Mouse (Mus musculus): ENCODE results near the gene Abcg8.

Abcg8 gene

DNA sequence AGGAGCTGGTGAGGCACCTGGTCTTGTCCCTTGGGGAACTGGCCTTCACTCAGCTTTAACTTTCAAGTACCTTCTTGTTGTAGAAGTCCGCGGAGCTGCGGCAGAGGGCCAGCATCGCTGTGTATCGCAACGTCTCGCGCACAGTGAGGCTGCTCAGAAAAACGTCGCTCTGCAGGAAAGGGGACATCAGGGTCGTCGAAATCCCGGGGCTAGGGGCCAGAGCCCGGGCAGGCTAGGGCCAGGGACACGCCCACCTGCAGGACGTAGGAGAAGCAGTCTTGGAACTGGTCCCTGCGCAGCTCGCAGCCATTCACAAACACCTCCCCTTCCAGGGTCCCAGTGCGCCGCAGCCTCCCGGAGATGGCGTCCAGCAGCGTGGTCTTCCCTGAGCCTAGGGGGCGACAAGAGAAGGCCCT lies at the start of gene Abcg8:
Abcg8 (plus strand) TSS at position 352 of the 416 bp plus-strand sequence.
- DNase-seq, result peak; percentile 59

DNA sequence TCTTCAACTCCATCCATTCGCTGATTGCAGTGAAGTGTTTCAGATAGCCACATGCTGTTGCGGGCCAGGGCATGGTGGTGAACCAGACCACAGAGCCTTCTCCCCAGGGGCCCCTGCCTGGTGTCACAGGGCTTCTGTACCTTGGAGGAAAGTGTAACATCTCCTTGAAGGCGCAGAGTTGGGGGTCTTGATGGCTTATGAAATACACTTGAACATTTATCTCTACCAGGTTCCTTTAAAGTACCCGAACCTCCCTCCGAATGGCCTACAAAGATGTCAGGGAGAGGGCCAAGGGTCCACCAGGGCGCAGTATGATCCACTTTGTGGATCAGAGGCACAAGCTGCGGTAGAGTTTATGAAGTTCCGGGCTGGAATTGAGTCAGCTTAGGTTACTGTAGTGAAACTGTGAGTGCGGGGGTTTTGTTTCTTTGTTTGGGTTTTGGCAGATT lies 49.2 kb upstream of the Abcg8 start:
- DNase-seq, result no peak

DNA sequence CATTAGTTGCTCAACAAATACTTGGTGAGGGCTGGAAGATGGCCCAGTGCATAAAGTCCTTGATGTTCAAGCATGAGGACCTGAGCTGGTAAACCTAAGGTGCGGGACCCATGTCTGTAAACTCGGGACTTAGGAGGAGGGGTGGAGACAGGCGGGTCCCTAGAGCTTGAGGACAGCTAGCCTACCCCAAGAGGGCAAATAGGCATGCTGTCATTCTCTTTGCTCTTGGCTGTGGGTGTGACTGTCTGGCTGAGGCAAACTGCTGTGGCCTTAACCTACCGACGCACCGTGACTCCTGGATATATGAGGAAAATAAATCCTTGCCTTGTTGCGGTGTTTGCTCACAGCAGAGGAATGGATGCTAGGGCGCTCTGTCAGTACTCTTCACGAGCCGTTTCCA lies 48.4 kb upstream of the Abcg8 start:
- DNase-seq, result no peak

DNA sequence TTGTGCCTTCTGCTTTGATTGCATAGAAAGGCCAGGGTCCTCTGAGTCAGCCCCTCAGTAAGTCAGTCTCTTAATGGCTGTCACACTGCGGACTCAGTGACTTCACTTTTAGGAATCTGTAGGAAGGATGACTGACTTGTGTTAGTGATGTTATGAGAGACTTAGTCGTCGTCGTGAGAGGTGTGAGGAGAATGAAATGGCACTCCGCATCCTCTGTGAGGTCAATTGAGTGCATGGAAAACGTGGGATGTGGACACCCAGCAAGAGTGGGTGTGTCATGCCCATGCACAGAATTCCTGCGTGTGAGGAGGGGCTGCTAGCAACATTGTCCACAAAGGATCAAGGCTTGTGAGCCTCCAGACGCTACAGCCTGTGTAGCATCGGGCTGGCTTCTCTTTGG lies 47.5 kb upstream of the Abcg8 start:
- DNase-seq, result no peak

DNA sequence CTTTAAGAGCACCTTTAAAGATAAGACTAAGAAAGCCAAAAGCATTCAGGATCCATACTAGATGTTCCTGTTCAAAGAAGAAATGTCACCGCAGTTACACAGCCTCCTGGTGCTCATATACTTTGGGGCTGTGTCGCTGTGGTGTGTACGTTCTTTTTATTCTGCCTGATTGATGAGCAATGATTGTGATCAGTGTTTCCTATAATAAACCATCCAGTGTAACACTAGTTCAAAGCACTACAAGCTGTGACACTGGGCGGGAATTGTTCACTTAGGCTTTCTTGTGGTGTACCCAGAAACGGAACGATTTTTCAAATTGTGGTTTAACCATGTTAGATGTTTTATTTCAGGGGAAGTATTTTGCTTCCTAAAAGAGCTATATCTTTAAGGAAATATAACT lies 44.3 kb upstream of the Abcg8 start:
- no peak for DNase-seq

DNA sequence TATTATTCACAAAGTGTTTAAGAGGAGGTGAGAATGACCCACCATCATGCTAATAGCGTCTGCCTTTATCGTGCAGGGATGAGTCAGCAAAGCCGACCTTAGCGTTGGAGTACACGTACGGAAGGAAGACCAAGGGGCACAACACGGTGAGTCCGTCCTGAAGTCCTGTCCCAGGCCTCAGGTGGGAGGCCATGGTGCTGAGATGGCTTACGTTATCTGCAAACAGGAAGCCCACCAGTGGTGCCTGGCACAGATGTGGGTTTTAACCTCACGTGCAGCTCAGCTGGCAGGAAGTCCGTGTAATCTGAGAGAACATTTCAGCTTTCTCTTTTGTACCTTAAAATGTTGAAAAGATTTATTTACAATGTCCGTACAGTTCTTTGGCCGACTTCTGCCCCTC lies 42.7 kb upstream of the Abcg8 start:
- DNase-seq, result no peak

DNA sequence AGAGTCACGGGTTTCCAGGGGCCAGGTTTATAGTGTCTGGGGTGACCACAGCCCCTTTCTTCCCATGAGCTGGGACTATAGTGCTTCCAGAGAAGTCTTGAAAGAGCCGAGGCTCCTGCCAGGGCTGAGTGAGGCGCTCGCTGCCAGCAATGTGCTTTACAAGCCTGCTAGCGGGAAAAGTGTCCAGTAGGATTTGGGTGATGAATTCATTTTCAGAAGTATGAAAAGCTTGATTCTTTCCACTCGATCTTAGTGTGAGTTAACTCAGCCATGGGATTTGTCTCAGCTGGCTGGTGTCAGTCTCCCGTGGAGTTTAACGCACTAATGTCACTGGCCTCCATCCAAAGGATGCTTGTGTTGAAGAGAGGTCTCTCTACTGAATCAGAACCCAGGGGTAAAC lies 39.8 kb upstream of the Abcg8 start:
- peak; percentile 23 for DNase-seq

DNA sequence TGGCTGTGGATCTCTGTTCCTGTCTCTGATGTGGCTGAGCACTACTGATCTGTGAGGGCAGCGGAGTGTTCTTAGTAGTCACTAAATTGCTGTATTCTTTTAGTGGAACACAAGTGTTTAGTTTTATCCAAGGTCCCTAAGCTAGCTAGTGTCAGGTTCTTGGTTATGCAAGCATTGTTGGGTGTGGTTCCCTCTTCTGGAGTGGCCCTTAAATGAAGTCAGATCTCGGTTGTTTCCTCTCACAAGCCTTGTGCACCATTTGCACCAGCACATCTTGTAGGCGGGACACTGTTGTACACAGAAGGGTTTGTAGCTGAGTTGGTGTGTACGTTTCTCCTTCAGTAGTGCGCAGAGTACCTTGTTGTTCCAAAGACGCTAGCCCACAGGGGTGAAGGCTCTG lies 38.1 kb upstream of the Abcg8 start:
- DNase-seq, result no peak

DNA sequence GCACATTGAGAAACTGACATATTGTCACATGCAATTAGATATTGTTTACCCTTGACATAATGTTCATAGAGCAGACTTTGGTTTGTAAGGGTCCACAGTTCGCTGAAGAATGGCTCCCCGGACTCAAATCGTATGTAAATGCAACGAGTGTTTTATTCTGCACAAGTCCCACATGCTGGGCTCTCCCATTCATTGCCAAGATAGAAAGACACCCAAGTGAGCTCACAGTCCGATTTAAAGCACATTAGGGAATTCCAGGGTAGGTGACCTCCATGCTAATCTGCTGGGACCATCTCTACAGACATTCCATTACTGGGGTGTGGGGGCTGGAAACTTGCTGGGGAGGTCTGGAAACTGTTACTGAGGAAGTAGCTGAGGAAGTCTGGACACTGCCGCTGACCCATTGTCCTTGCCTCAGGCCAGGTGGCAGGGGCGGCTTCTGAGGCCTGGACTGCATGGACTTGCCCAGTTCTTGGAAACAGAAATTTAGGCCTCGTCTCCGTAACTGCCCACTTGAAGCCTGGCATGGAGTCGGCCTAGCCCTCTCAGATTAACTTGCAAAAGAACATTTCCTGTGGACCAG lies 36.2 kb upstream of the Abcg8 start:
- DNase-seq, result no peak

DNA sequence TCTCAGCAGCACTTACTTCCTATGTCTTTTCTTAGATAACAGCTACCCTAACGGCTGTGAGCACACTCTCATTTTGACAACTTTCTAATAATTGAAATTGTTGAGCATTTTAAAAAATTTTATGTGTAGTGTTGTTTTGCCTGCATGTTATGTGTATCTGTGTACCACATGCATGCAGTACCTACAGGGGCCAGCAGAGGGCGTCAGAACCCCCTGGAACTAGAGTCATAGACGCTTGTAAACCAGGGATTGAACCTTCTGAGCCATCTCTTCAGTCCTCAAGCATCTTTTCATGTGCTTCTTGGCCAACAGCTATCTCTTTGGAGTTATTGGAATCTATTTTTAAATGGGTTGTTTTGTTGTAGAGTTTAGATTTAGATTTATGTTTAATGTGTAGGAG lies 34.2 kb upstream of the Abcg8 start:
- DNase-seq, result peak; percentile 50

DNA sequence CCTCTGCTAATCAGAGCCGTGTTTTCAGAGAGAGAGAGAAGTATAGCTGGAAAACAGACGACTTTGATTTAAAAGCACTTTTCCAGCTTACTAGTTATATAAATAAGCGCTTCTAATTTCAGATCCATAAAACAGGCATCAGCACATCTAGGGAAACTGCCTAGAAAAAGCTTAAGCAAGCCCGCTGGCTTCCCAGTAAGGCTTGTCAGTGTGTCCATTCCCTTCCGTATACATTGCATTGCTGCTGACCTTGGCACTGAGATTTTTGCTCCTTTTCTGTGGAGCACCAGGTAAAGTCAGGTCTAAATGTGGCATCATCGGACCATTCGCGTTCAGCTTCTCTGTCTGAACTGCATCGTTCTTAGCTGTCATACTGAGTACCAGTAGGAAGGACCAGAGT lies 33.8 kb upstream of the Abcg8 start:
- DNase-seq, result no peak

DNA sequence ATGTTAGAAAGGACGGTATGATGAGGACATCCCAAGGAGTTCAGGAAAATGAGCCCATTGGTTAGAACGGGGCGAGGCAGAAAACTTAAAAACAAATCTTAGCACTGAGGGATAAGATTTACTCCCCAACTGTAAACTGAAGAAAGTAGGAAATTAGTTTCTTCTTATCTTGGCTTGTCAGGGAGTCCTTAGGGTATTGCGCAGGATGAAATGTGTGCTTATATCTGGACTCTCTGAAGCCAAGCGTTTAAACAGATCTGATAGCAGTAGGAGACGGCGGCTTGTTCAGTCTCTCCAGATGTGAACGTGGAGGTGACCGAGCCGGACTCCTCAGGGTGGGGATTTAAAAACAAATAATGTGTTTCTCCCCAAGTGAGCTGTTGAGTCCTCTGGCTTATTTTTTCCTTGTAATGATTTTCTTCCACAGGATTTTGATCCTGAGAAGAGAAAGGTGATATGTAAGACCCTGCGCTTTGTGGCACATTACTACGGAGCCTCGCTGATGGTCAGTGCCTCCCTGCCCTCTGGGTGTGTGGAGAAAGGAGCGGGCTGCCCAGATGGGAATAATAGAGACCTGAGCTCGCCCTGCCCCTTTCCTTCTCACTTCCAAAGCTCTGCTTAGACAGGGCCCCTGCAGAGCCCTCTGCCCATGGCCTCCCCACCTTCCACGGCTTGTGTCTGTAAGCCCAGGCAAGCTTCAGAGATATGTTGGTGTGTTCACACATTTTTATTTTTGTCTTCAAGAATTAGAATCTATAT lies 31.6 kb upstream of the Abcg8 start:
- DNase-seq, result no peak

DNA sequence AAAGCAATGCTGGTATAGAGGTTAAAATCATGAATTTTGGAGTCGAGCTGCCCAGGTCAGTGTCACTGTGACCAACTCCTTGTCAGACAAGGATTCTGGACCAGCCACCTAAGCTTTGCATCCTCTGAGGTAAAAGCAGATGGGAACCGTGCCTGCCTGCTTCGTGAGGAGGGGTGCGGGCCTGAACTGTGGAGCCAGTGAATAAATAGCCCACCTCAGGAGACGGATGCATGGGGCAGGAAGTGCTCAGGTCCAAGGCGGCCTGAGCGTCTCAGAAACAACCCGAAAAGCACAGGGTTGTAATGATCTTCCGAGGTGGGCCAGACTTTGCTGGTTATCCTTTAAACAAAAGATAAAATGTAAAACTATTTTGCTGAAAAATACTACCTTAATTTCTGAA lies 31.0 kb upstream of the Abcg8 start:
- DNase-seq, result no peak

DNA sequence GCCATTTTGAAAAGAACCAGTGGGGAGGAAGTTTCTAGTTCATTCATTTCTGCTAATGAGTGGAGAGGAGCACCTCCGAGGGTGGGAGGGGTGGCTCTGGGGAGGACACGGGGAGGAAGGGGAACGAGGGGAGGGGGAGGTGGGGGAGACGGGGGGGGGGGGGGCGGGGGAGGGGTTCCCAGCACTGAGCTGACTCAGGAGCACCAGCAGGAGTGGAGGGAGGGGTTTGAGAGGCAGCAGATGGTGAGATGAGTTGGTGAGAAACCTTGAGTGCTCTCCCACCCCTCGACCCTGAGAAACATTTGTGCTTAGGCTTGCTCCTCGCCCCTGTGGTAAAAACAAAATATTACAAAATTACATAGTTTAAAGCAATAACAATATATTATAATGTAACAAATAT lies 30.2 kb upstream of the Abcg8 start:
- no peak for DNase-seq

DNA sequence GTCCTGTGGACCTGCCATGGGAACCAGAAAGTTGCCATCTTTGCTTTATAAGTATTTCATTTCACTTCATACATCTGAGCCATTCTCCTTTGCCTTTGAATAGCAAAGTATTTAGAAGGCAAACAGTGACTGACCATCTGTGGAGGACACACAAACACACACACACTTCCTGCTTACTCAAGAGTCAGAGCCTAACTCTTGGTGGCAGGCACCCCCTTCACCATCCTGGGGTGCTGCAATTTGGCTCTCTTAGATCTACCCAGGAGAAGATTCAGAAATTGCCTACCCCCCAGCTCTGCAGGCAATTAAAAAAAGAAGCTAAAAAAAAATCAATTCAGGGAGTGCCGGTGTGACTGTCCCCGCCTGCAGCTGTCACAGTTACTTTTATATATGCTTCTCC lies 29.6 kb upstream of the Abcg8 start:
- no peak for DNase-seq

DNA sequence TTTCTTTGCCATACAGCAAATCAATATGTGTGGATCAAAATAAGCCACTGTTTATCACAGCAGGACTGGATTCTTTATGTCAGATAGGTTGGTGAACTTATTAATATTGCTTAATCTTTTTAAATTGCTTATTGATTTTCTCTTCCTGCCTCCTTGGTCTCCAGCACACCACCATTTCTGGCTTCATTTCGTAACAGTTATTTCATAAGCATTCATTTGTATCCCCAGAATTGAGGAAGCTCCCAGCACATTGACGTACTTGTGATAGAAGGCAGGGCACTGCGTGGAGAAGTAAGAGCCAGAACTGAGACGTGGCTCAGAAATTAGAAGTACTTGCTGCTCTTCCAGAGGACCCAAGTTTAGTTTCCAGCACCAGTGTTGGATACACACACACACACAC lies 28.5 kb upstream of the Abcg8 start:
- no peak for DNase-seq

DNA sequence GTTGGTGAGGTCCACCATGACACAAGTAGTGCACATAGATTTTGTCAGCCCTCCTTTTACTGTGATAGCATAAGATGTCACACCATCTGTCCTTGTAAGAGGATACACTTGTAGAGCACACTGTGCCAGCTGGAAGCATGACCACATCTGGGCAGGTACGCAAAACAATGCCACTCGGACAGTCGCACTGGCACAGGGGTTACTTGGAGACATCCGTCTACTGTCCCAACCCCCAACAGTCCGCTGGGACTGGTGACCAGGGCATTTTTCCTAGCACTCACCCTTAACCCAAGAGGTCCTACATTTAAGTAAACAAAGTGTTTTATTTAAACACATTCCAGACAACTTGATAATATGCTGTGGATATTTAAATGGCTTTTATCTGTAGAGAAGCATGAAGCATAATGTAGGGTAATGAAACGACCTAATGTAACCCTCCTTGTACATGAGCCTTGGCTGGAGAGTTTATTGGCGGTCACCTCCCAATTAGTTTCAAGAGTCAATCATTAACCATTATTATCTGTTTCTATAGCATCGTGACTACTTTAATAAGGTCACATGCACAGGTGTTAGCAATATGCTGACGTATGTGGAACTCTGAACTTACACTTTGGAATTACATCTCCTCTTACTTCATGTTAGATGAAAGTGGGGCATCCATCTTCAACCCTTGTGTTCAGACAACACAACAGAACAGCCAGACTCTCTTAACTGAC lies 25.6 kb upstream of the Abcg8 start:
- no peak for DNase-seq

DNA sequence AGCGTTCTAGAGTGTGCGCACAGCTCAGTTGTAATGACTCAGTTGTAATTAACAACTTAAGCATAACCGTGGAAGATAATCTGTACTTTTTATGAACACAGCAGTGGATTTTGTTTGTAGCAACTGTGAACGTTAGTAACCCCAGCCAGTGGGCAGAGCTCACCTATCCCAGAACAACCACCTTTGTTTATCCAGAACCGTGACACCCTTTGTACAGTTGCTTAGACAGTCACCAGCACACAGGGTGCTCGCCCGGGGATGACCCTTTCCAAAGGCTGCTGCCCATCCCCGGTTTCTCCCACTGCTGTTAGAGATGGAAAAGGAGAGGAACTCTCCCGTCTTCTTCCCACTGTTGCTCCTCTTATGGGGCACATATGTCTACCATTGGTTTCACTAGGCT lies 22.6 kb upstream of the Abcg8 start:
- DNase-seq, result no peak

DNA sequence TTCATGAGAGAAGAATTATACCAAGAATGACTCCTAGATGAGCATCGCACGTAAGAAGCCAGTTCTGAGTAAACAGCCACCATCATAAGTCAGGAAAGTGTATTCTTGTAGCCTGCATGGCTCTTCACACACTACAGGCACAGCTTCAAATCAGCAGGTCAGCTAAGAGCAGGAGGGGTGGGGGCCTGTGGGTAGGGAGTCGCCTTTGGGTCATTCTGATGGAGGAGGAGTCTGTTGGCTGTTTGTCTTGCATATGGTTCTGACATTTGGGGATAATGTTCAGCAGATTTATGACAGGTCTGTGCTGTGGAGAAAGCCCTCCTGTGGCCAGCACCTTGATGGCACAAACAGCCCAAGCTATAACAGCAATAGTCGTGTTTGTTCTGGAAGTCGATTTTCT lies 19.9 kb upstream of the Abcg8 start:
- no peak for DNase-seq

DNA sequence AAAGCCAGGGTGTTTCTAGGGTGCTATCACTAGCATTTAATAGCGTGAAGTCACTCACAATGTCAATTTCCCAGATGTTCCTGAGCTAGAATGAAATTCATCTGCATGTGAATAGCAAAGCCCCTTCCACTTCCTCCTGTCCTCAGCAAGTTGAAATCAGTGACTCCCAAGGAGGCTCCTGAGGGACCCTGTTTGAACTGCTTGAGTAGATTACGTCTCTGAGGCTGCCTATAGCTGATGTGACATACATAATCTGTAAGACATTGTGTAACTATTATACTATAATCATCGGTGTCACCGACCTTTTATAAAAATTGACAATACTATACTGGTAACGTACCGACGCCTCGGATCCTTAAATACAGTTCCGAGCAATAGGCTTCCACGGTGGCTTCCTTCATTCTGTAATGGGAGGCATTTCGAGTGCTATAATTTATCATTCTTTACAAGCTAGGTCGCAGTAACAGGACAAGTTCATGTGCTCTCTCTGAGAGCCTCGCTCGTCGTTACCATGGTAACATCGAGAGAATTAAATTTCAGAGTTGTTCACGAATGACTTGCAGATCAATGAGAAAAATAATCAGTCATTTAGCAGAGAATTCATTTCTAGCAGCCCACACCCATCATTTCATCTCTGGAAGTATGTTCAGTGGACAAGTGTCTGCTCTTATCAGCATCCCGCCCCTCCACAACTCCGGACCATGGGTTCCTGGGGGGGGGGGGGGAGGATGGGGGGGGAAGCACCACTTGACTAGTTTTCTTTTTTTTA lies 19.3 kb upstream of the Abcg8 start:
- no peak for DNase-seq

DNA sequence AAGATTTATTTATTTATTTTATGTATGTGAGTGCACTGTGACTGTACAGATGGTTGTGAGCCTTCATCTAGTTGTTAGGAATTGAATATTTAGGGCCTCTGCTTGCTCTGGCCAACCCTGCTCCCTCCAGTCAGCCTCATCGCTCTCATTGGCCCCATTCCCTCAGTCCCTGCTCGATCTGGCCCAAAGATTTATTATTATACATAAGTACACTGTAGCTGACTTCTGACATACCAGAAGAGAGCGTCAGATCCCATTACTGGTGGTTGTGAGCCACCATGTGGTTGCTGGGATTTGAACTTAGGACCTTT lies 18.7 kb upstream of the Abcg8 start:
- DNase-seq, result no peak

DNA sequence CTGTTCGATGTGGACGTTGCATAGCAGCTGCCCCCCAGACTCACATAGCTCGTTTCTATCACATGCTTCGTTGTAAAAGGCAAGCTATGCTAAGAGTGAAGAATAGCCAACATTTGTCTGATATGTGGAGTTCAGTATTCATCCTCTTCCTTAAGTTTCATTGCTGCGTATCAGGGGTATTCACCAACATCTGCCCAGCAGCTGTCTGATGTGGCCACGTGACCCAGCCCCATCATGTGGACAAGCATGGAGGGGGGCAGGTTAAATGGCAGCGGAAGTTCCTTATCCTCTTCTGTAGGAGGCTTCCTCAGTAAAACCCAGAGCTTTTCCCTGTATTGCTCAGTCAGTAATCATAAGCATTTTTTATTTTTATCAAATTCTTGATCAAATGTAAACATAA lies 18.3 kb upstream of the Abcg8 start:
- DNase-seq, result no peak

DNA sequence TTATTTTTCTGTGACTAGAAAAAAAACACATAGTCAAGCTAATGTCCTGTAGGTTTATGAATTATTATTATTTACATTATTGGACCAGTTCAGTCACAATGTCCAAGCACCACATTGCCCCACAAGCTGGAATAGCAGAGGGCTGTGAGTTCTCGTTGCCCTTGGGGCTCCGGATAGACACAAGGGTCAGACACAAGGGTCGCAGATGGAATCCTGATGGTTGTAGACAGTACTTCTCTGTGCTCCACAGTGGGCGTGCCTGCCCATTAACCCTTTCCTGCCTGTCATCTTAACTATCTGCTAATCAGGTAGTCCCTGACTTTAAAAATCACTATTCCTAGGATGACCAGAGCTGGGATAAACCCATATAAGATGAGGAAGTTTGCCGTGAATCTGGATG lies 17.9 kb upstream of the Abcg8 start:
- DNase-seq, result no peak

DNA sequence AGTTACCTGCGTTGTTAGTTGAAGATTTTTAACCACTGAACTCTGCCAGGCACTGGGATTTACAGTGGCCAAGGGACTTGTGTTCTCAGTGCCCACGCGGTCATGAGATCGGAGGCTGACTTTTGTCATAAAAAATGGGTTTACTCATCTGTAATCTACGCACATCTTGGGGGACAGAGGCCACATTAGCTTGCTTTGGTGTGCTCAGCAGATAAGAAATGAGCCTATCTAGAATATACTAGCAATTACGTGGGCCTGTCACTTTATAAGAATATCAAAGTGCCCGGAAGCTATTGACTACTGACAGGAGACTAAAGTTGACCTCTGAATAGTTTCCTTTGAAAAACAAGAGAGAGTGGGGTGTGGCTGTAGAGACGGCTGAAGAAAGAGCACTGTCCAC lies 17.2 kb upstream of the Abcg8 start:
- no peak for DNase-seq
